Mouse (Mus musculus): ENCODE results near the gene Ppp2r5c. TPM values are rescaled to one million over a fixed set of nuclear protein-coding genes. Genes with fewer than 3 reads are reported as not detected.

The Ppp2r5c gene
- polyA plus RNA-seq, 1 experiment from 2014 or later = 102 TPM

- no peak overlapping the region for H3K9ac ChIP-seq (replicated peaks; ENCODE audit: low read depth)
- no peaks in the 10 kb centered on the region for H3K9me3 ChIP-seq (ENCODE audit: low read length)
- TF ChIP-seq CTCF (IDR thresholded peaks at IDR 0.05) (0 out of 2 replicates have a peak, but pooled peaks have one; percentile 3), EP300 (IDR thresholded peaks at IDR 0.05) (no peak)
- H3K27me3 ChIP-seq (replicated peaks; ENCODE audit: insufficient read depth, low read length) = no peaks in the 10 kb centered on the region
- no peaks in the 10 kb centered on the region for H3K36me3 ChIP-seq (ENCODE audit: insufficient read depth, low read length)
- 79% methylated on average over 5 of the region's 5 CpGs for WGBS
- no peak overlapping the region for H3K4me2 ChIP-seq (replicated peaks; ENCODE audit: low read depth, low read length)
- no peak overlapping the region for H3K27ac ChIP-seq (ENCODE audit: low read length)
- H3K4me1 ChIP-seq (ENCODE audit: insufficient read depth, low read depth, low read length) = no peaks in the 10 kb centered on the region
- DNase-seq (ENCODE audit: low spot score) (no peak), ATAC-seq (no peak)
- H3K4me3 ChIP-seq (ENCODE audit: low read depth, low read length) = no peak overlapping the region
Measured at GRCm38 (mm10) chr12:110424008-110424704, 22.8 kb upstream of the Ppp2r5c start.

GRCm38 (mm10) chr12:110426417-110427010 is 20.4 kb upstream of the Ppp2r5c start:
- no peaks in the 10 kb centered on the region for H3K27me3 ChIP-seq (replicated peaks; ENCODE audit: insufficient read depth, low read length)
- no peak overlapping the region for H3K27ac ChIP-seq (ENCODE audit: low read length)
- TF ChIP-seq EP300 (IDR thresholded peaks at IDR 0.05) (no peak), CTCF (IDR thresholded peaks at IDR 0.05) (no peak)
- no peaks in the 10 kb centered on the region for H3K4me1 ChIP-seq (ENCODE audit: insufficient read depth, low read depth, low read length)
- no peak overlapping the region for H3K4me2 ChIP-seq (replicated peaks; ENCODE audit: low read depth, low read length)
- ATAC-seq (peak; percentile 41; the same call in 1 of the 2 replicates), DNase-seq (ENCODE audit: low spot score) (peak; percentile 15)
- H3K9me3 ChIP-seq (ENCODE audit: low read length) = no peaks in the 10 kb centered on the region
- H3K9ac ChIP-seq (replicated peaks; ENCODE audit: low read depth) = no peak overlapping the region
- WGBS = 57% methylated on average over 13 of the region's 13 CpGs
- H3K4me3 ChIP-seq (ENCODE audit: low read depth, low read length) = no peak overlapping the region
- H3K36me3 ChIP-seq (ENCODE audit: insufficient read depth, low read length) = no peaks in the 10 kb centered on the region

- ATAC-seq (no peak), DNase-seq (ENCODE audit: low spot score) (no peak)
- no peak for TF ChIP-seq EP300 (IDR thresholded peaks at IDR 0.05)
- TF ChIP-seq CTCF (IDR thresholded peaks at IDR 0.05) = no peak
- 65% methylated on average over 12 of the region's 12 CpGs for WGBS
- Histone ChIP-seq H3K27ac (ENCODE audit: low read length) (no peak overlapping the region), H3K9ac (replicated peaks; ENCODE audit: low read depth) (no peak overlapping the region), H3K9me3 (ENCODE audit: low read length) (no peaks in the 10 kb centered on the region), H3K4me1 (ENCODE audit: insufficient read depth, low read depth, low read length) (no peaks in the 10 kb centered on the region), H3K4me3 (ENCODE audit: low read depth, low read length) (no peak overlapping the region), H3K27me3 (replicated peaks; ENCODE audit: insufficient read depth, low read length) (no peaks in the 10 kb centered on the region), H3K36me3 (ENCODE audit: insufficient read depth, low read length) (no peaks in the 10 kb centered on the region), H3K4me2 (replicated peaks; ENCODE audit: low read depth, low read length) (no peak overlapping the region)
Measured at GRCm38 (mm10) chr12:110429340-110429973, 17.5 kb upstream of the Ppp2r5c start.

- DNase-seq (ENCODE audit: low spot score) (no peak), ATAC-seq (no peak)
- whole genome bisulfite sequencing = 74% methylated on average over 10 of the region's 10 CpGs
- Histone ChIP-seq H3K9ac (replicated peaks; ENCODE audit: low read depth) (no peak overlapping the region), H3K4me1 (ENCODE audit: insufficient read depth, low read depth, low read length) (no peaks in the 10 kb centered on the region), H3K27ac (ENCODE audit: low read length) (no peak overlapping the region), H3K27me3 (replicated peaks; ENCODE audit: insufficient read depth, low read length) (no peaks in the 10 kb centered on the region), H3K36me3 (ENCODE audit: insufficient read depth, low read length) (no peaks in the 10 kb centered on the region), H3K4me2 (replicated peaks; ENCODE audit: low read depth, low read length) (no peak overlapping the region), H3K9me3 (ENCODE audit: low read length) (no peaks in the 10 kb centered on the region), H3K4me3 (ENCODE audit: low read depth, low read length) (no peak overlapping the region)
- no peak for TF ChIP-seq EP300 (IDR thresholded peaks at IDR 0.05)
- no peak for TF ChIP-seq CTCF (IDR thresholded peaks at IDR 0.05)
Measured at GRCm38 (mm10) chr12:110429990-110430389, 16.9 kb upstream of the Ppp2r5c start.

GRCm38 (mm10) chr12:110431805-110432204 is 15.1 kb upstream of the Ppp2r5c start:
- H3K27ac ChIP-seq (ENCODE audit: low read length) = no peak overlapping the region
- H3K4me3 ChIP-seq (ENCODE audit: low read depth, low read length) = no peak overlapping the region
- TF ChIP-seq EP300 (IDR thresholded peaks at IDR 0.05) = no peak
- TF ChIP-seq CTCF (IDR thresholded peaks at IDR 0.05) = no peak
- no peaks in the 10 kb centered on the region for H3K9me3 ChIP-seq (ENCODE audit: low read length)
- WGBS = 29% methylated on average over 7 of the region's 7 CpGs
- no peaks in the 10 kb centered on the region for H3K36me3 ChIP-seq (ENCODE audit: insufficient read depth, low read length)
- no peaks in the 10 kb centered on the region for H3K4me1 ChIP-seq (ENCODE audit: insufficient read depth, low read depth, low read length)
- H3K27me3 ChIP-seq (replicated peaks; ENCODE audit: insufficient read depth, low read length) = no peaks in the 10 kb centered on the region
- ATAC-seq (peak; percentile 70), DNase-seq (ENCODE audit: low spot score) (peak; percentile 79)
- no peak overlapping the region for H3K4me2 ChIP-seq (replicated peaks; ENCODE audit: low read depth, low read length)
- no peak overlapping the region for H3K9ac ChIP-seq (replicated peaks; ENCODE audit: low read depth)

GRCm38 (mm10) chr12:110436638-110437366 is 10.1 kb upstream of the Ppp2r5c start:
- TF ChIP-seq CTCF (IDR thresholded peaks at IDR 0.05) (no peak), EP300 (IDR thresholded peaks at IDR 0.05) (no peak)
- no peak overlapping the region for H3K4me3 ChIP-seq (ENCODE audit: low read depth, low read length)
- H3K27me3 ChIP-seq (replicated peaks; ENCODE audit: insufficient read depth, low read length) = no peaks in the 10 kb centered on the region
- H3K36me3 ChIP-seq (ENCODE audit: insufficient read depth, low read length) = no peaks in the 10 kb centered on the region
- H3K4me1 ChIP-seq (ENCODE audit: insufficient read depth, low read depth, low read length) = no peaks in the 10 kb centered on the region
- DNase-seq (ENCODE audit: low spot score) = peak; percentile 54
- H3K4me2 ChIP-seq (replicated peaks; ENCODE audit: low read depth, low read length) = no peak overlapping the region
- WGBS = 39% methylated on average over 9 of the region's 9 CpGs
- no peaks in the 10 kb centered on the region for H3K9me3 ChIP-seq (ENCODE audit: low read length)
- no peak overlapping the region for H3K9ac ChIP-seq (replicated peaks; ENCODE audit: low read depth)
- no peak overlapping the region for H3K27ac ChIP-seq (ENCODE audit: low read length)
- ATAC-seq = peak; percentile 54
